Mouse (Mus musculus) gastrocnemius, postnatal 14 days (tissue): ENCODE measurements around the gene Timm23. TPM values are rescaled to one million over a fixed set of nuclear protein-coding genes. Genes with fewer than 3 reads are reported as not detected.
"Not testable (repeated sequence)": the region's sequence is repeated elsewhere in the genome, so short reads cannot be mapped to it uniquely, and the experiment has no call there.

ENCODE experiments used
- DNase-seq: peaks from one replicate; pipeline ENCODE4 v3.0.0; 2021; ENCODE audit warnings: mixed read lengths
- intact Hi-C: fragments of 180-260 bp; cut with DNase I; formaldehyde crosslinking; loops from one replicate; pipeline ENCODE4 v1.15.1; 2025; ENCODE audit warnings: low total_unique reads
- total RNA-seq, 2 experiments: library from RNA; stranded (reverse); gene quantifications; 2 replicates each; pipeline ENCODE4 v1.2.3; 2021

The Timm23 gene
- total RNA-seq, 2 experiments from 2014 or later: 145 to 160 TPM

- intact Hi-C loops: no loop called here
- no peak for DNase-seq
Observed at GRCm38 (mm10) chr14:32141723-32142122, 60.0 kb downstream of the Timm23 start, which contains the start of gene Msmb. Gene Msmb (plus strand): TSS chr14:32142023.

GRCm38 (mm10) chr14:32140359-32140965 lies 61.2 kb downstream of the Timm23 start:
- DNase-seq: no peak
- intact Hi-C loops: no loop called here

- intact Hi-C loops: not testable (repeated sequence)
Observed at GRCm38 (mm10) chr14:32136467-32136866, 65.2 kb downstream of the Timm23 start.

GRCm38 (mm10) chr14:32134293-32134692 lies 67.4 kb downstream of the Timm23 start:
- no peak for DNase-seq
- intact Hi-C loops: no loop called here

More at GRCm38 (mm10) chr14:32136467-32136866, 65.2 kb downstream of the Timm23 start:
- DNase-seq: not testable (repeated sequence)

GRCm38 (mm10) chr14:32131836-32132235 lies 69.9 kb downstream of the Timm23 start:
- intact Hi-C loops: no loop called here
- no peak for DNase-seq

Other genes starting within 250 kb of the Timm23 start
- gene Galnt15, start 172.9 kb downstream of the Timm23 start, total RNA-seq: 10 to 100 TPM; 12.9 to 13.5 TPM
- 10 to 100 TPM; 19.6 to 23.9 TPM for gene Oxnad1, start 116.5 kb downstream of the Timm23 start, total RNA-seq
- 10 to 100 TPM; 79.4 to 81.1 TPM for gene Dph3, start 116.2 kb downstream of the Timm23 start, total RNA-seq
- not detected for gene Msmb, start 59.9 kb downstream of the Timm23 start, total RNA-seq
- 10 to 100 TPM; 46.7 to 51.1 TPM for gene Ncoa4, start 42.0 kb downstream of the Timm23 start, total RNA-seq
- 10 to 100 TPM; 15.1 to 19.0 TPM for gene Parg, start 51 bp upstream of the Timm23 start, total RNA-seq
- gene Ogdhl, start 120.1 kb upstream of the Timm23 start, total RNA-seq: 1 to 10 TPM in 1 of 2 experiments, under 1 TPM in 1; 0.82 to 1.3 TPM
- gene 1700024G13Rik, start 186.5 kb upstream of the Timm23 start, total RNA-seq: not detected